Mouse (Mus musculus): ENCODE data around the gene Rpp38. TPM values are rescaled to one million over a fixed set of nuclear protein-coding genes. Genes with fewer than 3 reads are reported as not detected.

The Rpp38 gene
- total RNA-seq, 2 experiments from 2014 or later, result 6.8 to 7.3 TPM

DNA sequence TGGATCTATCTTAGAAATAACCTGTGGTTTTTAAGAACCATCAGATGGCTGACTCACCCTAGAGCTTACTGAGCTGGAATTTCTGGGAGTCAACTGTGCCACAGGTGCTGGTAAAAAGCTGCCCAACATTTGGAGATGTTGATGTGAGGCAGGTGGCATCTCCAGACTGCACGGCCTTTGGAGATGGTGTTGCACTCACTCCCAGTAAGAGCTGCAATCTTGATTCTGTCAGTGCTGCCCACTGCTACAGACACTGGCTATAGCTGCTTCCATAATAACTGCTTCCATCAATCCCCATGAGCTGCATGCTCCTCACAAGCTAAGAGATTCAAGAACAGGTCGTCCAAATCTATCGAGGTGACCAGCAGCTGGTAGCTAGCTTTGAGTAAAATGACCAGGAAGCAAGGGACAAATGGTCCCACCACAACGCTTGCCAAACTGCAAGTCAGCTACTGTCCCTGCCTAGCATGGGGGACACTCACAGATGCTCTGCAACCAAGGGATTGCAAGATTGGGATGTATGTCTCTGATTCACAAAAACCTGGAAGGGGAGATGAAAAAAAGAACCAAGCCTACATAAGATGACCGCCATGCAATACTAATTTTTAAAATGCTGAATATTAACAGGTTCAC, 1.3 kb downstream of the Rpp38 start:
- Histone ChIP-seq H3K4me3 (peak overlapping the region; percentile 97), H3K27ac (peak overlapping the region; percentile 96)
- intact Hi-C loops (cut with DNase I), result loop anchor here (5.0 to 10.0 kb wide), 3 partner anchors 106 to 214 kb away; partner anchors contain the start of genes Cdnf, Gm45902 and Hspa14
- TF ChIP-seq CTCF (IDR thresholded peaks at IDR 0.05), result no peak
- no peak for DNase-seq

DNA sequence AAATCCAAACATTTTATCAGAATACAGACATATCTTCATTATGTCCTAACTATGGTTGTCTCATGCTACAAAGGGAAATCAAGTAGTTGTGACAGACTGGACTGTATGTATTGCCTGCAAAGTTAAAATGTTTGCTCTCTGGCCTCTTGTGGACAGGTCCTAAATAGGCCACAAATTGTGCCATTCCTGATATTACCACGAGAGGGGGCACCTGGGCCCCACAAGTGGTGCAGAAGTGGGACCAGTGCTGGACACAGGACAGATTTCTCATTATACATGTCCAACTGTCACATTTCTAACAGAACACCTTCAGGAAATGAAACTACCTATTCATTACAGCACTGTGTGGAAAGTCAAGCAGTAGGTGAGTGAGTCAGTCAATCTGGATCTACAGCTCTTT, 5.1 kb downstream of the Rpp38 start:
- Histone ChIP-seq H3K4me3 (no peak overlapping the region), H3K27ac (no peak overlapping the region)
- intact Hi-C loops (cut with DNase I), result no loop called here
- peak; percentile 69 for DNase-seq
- TF ChIP-seq CTCF (IDR thresholded peaks at IDR 0.05), result peak; percentile 76

DNA sequence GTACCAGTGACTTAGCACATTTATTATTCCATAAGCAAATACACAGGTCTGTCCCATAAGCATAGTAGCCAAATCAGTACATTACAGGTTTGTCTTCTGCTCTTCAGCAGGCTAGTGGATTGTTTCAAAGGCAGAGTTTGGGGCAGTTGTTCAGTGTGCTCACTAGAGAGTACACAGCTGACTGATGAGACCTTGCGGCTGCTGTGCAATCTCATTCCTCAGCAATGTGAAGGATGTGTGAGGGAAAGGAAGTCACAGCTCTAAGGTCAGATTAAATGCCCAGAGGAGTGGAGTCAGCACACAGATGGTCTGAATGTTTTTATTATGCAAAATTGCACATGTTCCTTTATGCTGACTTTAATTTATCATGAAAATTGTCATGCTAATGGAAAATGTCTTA, 5.9 kb downstream of the Rpp38 start:
- intact Hi-C loops (cut with DNase I), result no loop called here

DNA sequence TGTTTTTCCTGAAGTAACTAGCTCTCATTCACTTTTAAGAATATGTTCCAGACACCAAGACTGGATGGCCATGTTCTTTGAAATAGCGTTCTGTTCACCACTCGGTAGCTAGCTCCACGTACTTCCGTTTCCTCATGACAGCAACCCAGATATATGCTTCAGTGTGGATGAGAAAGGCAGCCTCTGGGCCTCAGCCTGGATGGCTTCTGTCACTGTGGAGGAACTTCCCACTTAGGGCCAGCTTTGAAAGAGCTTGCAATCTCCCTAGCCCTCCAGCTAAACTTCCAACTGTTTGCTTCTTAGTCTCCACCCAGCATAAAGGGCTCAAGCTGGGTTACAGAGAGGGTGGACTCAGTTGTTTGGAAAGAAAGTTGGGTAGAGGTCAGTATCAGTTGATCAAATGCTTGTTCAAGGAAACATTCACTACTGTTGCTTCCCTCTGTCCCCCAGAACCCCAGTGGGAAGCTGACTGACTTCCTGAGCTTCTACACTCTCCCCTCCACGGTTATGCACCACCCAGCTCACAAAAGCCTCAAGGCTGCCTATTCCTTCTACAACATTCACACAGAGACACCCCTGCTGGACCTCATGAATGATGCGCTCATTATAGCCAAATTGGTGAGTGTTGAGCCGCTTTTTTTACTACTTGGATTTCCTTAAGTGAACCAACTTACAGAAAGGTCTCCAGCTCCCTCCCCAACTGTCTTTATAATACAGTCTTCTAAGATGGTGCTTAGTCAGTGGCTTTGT, 7.9 kb downstream of the Rpp38 start:
- TF ChIP-seq CTCF (IDR thresholded peaks at IDR 0.05), result no peak
- no peak for DNase-seq
- intact Hi-C loops (cut with DNase I), result no loop called here
- Histone ChIP-seq H3K27ac (no peak overlapping the region), H3K4me3 (no peak overlapping the region)

More for the DNA sequence above, 5.9 kb downstream of the Rpp38 start:
- no peak for DNase-seq
- Histone ChIP-seq H3K4me3 (no peak overlapping the region), H3K27ac (no peak overlapping the region)
- no peak for TF ChIP-seq CTCF (IDR thresholded peaks at IDR 0.05)

DNA sequence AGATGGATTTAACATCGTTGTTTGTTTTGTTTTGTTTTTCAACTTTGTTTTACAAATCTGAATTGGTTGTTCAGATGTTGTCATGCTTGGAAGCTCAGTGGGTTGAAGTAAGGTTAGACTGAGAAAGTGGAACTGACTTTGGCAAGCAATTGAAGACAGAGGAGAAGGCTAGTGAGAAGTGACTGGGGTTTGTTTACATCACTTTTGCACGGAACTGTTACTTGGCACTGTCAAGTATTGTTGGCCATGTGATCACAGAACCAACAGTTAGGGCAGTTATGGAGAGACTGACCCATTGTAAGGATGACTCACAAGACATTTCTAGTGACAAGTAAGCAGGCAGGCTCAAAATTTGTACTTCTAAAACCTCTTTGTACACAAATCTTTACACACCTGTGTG, 9.3 kb downstream of the Rpp38 start:
- Histone ChIP-seq H3K4me3 (no peak overlapping the region), H3K27ac (peak overlapping the region; percentile 51)
- intact Hi-C loops (cut with DNase I), result no loop called here
- no peak for DNase-seq
- no peak for TF ChIP-seq CTCF (IDR thresholded peaks at IDR 0.05)

DNA sequence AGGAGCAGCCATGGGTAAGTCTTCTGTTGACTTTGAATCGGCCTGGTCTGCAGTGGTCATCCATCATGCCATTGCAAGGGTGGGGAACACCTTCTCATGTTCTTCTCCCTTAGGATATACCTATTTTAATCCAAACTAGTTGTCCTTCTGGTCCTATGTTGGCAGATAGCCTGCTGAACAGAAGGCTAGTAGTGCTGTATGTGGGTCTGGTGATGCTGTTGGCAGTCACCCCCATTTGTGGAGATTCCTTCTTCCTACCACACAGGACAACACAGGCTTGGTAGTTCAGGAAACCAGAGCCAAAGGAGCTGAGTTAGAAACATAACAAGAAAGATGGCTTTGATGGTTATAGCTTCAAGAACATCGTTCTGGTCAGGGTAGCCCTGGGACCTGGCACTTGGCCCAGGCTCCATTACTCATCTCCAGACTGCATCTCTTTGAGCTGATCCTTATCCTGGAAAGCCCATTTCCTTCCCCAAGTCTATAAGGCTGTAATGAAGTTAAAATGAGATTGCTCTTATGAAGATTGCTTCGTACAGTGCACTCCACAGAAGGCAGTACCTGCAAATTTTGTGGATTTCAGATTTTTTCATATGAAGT, 26.9 kb downstream of the Rpp38 start:
- intact Hi-C loops (cut with DNase I), result no loop called here
- no peak for TF ChIP-seq CTCF (IDR thresholded peaks at IDR 0.05)
- DNase-seq, result peak; percentile 59
- H3K4me3 ChIP-seq, result no peak overlapping the region
- H3K27ac ChIP-seq, result no peak overlapping the region

DNA sequence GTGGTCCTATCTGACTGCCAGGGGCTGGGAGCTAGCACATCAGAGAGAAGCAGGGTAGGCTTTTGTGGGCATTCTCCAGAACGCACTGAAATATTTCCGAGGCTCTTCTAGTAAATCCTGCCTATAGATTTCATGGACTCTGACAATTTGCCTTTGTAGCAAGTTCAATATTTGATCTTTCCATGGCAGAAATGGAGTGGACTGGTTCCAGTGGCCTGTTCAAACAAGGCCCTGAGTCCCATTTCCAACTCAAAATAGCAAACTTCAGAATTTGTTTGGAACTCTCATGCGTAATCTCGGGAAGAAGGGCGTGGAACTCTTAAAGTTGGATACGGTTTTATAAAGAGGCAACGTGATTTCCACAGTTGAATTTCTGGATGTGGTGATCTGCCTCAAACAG, 36.6 kb downstream of the Rpp38 start:
- Histone ChIP-seq H3K27ac (peak overlapping the region; percentile 6; the same call in 1 of the 2 replicates), H3K4me3 (no peak overlapping the region)
- intact Hi-C loops (cut with DNase I), result no loop called here
- DNase-seq, result no peak
- TF ChIP-seq CTCF (IDR thresholded peaks at IDR 0.05), result no peak

DNA sequence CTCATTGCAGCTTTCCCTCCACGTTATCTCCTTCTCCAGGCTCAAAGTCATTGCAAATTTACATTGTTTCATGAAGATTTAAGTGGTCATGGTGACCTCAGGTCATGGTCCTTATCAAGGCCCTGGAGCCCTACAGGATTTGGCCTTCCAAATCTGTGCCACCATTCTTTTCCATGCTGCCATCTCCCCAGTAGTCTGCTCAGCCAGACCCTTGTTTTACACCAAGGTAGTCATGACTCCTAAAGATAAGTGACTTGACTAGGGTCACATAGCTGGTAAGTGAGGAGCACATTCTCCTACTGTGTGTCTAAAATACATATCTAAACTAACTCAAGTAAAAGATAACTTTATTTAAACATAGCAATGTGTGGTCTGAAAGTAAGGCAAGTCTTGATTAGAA, 40.3 kb downstream of the Rpp38 start:
- no peak for TF ChIP-seq CTCF (IDR thresholded peaks at IDR 0.05)
- H3K27ac ChIP-seq, result no peak overlapping the region
- intact Hi-C loops (cut with DNase I), result no loop called here
- no peak overlapping the region for H3K4me3 ChIP-seq
- no peak for DNase-seq

DNA sequence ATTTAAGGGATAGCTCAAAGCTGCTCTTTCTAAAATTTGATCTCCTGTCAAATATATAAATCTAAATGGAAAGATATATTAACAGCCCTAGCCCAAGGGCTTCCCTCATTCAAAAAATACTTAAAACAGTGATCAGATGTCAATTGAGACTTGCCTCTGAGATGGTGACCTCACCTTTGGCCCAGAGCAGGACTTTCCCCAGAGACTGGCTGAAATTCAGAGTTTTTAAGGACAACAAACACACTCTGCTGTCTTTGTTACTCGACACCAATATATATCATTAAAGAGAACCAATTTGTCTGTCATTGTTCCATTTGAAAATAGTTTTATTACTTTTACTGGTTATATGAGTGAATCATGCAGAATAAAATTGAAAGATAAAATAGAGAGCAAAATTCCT, 42.9 kb downstream of the Rpp38 start:
- intact Hi-C loops (cut with DNase I), result loop anchor here (5.0 kb wide), 1 partner anchor 128 kb away; no protein-coding TSS in a partner anchor
- TF ChIP-seq CTCF (IDR thresholded peaks at IDR 0.05), result no peak

DNA sequence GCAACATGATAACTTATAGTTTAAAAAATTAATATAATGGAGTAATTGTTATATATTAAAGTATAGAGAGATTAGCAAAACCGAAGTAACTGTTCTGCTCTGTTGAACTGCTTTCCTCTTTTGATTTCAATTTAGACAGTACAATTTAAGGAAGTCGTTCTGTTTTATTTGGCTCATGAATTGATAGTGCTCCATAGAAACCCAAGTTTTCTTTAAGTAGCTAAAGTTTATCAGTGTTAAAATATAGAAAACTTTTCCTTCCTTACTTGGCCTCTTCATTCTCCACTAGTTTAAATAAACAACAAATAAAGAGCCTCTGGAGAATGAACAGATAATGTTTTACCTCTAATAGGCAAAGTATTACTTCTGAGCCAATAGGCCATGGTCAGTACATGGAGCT, 46.2 kb downstream of the Rpp38 start:
- Histone ChIP-seq H3K4me3 (no peak overlapping the region), H3K27ac (peak overlapping the region; percentile 94; the same call in 1 of the 2 replicates)
- intact Hi-C loops (cut with DNase I), result loop anchor here (5.0 kb wide), 1 partner anchor 131 kb away; no protein-coding TSS in a partner anchor
- DNase-seq, result no peak
- no peak for TF ChIP-seq CTCF (IDR thresholded peaks at IDR 0.05)

More for the DNA sequence above, 42.9 kb downstream of the Rpp38 start:
- DNase-seq, result no peak
- Histone ChIP-seq H3K4me3 (no peak overlapping the region), H3K27ac (no peak overlapping the region)

DNA sequence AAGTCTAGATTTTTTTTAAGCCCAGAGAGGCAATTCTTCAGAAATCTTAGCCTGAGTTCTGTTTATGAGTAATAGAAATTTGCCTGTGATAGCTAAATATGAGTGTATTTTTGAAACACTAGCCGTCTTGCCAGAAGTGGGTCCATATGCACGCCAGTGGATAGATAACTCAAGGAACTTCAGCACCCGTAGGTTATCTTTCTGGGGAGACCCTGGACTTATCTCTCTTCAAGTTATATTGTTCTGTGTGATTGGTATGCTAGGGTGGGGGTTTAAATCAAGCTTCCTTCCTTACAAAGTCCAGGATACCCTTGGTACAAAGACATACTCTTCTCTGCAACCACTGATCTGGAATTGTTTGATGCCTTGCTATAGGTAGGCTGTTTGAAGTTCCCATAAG, 46.7 kb downstream of the Rpp38 start:
- no peak for DNase-seq
- TF ChIP-seq CTCF (IDR thresholded peaks at IDR 0.05), result no peak
- intact Hi-C loops (cut with DNase I), result loop anchor here (2.0 to 5.0 kb wide), 2 partner anchors 47 to 132 kb away; partner anchors contain the start of gene Rpp38
- Histone ChIP-seq H3K4me3 (peak overlapping the region; percentile 99), H3K27ac (peak overlapping the region; percentile 94)

DNA sequence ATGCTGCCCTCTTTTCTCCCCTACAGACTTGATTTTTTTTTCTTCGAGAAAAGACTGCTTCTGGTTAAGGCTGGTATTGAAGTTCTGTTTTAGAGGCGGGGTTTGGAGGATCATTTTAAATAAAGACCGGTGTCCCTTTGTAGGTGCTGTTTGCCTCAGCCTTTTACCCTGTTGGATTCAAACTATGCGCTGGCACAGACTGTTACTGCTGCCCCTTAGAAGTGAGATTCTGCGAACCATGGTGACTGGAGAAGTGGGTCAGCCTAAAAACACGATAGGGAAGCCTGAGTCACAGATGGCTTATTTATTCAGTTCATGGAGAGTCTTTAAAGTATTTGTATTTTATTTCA, 47.3 kb downstream of the Rpp38 start:
- Histone ChIP-seq H3K27ac (peak overlapping the region; percentile 94), H3K4me3 (peak overlapping the region; percentile 99)
- intact Hi-C loops (cut with DNase I), result loop anchor here (2.0 to 5.0 kb wide), 2 partner anchors 48 to 132 kb away; partner anchors contain the start of gene Rpp38
- no peak for TF ChIP-seq CTCF (IDR thresholded peaks at IDR 0.05)
- no peak for DNase-seq
